Mouse (Mus musculus) hindbrain, embryonic 12.5 days (tissue): ENCODE measurements around the gene Sox14. TPM values are rescaled to one million over a fixed set of nuclear protein-coding genes. Genes with fewer than 3 reads are reported as not detected.

Experiments used
- ATAC-seq: fragments of 200-750 bp; cut with Nextera tagmentation; 2 replicates; pipeline ENCODE4 v1.8.0; 2017; ENCODE audit warnings: moderate TSS enrichment; ENCODE audit not compliant: low FRiP score
- H3K27ac ChIP-seq: fragments of 300-500 bp; sonication (generic); 2 replicates; pipeline ENCODE4 v1.5.1; 2016; ENCODE audit warnings: mild to moderate bottlenecking
- H3K27me3 ChIP-seq: fragments of 300-500 bp; sonication (generic); 2 replicates; pipeline ENCODE4 v1.6.1; 2016; ENCODE audit warnings: mild to moderate bottlenecking
- H3K36me3 ChIP-seq: fragments of 300-500 bp; sonication (generic); 2 replicates; pipeline ENCODE4 v1.6.1; 2016; ENCODE audit warnings: mild to moderate bottlenecking
- H3K4me1 ChIP-seq: fragments of 300-500 bp; sonication (generic); 2 replicates; pipeline ENCODE4 v1.6.1; 2016
- H3K4me2 ChIP-seq: fragments of 300-500 bp; sonication (generic); replicated peaks from 2 replicates; pipeline ENCODE4 v1.6.1; 2016; ENCODE audit warnings: mild to moderate bottlenecking
- H3K4me3 ChIP-seq: fragments of 300-500 bp; sonication (generic); 2 replicates; pipeline ENCODE4 v1.5.1; 2016; ENCODE audit warnings: mild to moderate bottlenecking
- H3K9ac ChIP-seq: fragments of 300-500 bp; sonication (generic); 2 replicates; pipeline ENCODE4 v1.6.1; 2016; ENCODE audit warnings: mild to moderate bottlenecking, moderate library complexity
- H3K9me3 ChIP-seq: fragments of 300-500 bp; sonication (generic); replicated peaks from 2 replicates; pipeline ENCODE4 v1.6.1; 2016; ENCODE audit warnings: mild to moderate bottlenecking
- WGBS: fragments of 180-500 bp; shearing (Covaris S2); methylation state at CpG from one replicate; pipeline ENCODE4 v1.1.7; 2016; 5-methylcytosine and 5-hydroxymethylcytosine counted together
- polyA plus RNA-seq: library from polyadenylated mRNA; unstranded; fragments of >200 nt; fragmentation: Nextera tagmentation; extraction: Ambion mirVana; gene quantifications from 2 replicates; pipeline ENCODE4 v1.2.1, GENCODE M21; 2016

The Sox14 gene
- polyA plus RNA-seq: 15.4 and 18.3 TPM in 2 replicates

DNA sequence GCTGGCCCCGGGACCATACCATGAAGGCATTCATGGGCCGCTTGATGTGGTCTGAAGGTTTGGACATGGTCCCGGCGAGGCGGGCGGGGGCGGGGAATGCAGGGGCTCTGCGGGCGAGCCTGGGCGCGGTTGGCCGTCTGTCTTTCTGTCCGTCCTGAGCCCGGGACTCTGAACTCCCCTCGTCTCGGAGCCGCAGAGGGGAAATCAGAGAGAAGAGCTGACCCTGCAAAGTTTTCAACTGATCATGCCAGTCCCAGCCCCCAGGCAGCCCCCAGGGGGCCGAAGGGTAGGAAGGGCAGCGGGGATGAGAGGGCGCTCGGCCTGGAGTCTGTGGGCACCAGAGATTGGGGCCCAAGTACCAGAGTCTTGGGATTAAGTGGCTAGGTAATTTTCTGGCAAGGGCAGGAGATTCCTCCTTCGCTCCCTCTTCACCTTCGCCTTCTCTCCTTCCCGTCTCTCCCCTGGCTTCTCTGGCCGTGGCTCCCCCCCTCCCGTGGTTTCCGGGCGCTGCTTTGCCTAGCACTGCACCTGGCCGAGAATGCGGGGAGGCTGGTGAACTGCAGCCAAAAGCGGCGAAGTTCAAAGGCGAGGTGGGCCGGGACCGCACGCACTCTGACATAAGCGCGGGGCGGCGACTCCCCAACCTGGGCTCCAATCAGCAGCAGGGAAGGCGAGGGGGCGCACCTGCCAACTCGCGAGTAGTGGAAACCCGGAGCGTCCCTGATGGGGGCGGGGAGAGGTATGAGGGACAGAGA lies at the start of gene Sox14:
Gene Sox14 (minus strand): TSS at position 553 of the 755 bp plus-strand sequence.
- Histone ChIP-seq H3K4me3 (peak within 1 kb of the TSS; percentile 27), H3K27me3 (peaks cover 97% of the 10 kb centered on the region), H3K9ac (peak within 1 kb of the TSS; percentile 42), H3K9me3 (no peaks in the 10 kb centered on the region), H3K4me1 (peaks cover 31% of the 10 kb centered on the region), H3K27ac (0 out of 2 replicates have a peak within 1 kb of the TSS, but pooled peaks have one; percentile 40), H3K36me3 (no peaks in the 10 kb centered on the region), H3K4me2 (peak within 1 kb of the TSS; percentile 41)
- under 1% methylated on average over 47 of the region's 47 CpGs for WGBS
- ATAC-seq: peak; percentile 30; the same call in 1 of the 2 replicates

DNA sequence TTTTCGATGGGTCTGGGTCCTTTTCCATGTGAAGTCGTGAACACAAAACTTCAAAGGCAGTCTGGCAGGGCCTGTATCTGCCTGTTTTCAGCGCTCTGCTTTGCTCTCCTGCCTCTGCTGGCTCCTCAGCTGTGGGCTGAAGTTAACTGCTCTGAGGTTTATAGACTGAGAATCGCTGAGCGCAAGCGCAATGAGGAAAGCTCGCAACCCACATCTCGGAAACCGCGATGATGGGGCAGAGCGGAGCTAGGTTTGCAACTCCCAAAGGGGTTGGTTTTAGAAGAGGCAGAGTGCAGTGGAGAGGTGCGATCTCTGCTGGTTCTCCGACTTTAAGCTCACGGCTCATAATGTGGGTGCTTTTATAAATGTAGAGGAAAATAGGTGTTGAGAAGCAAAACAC lies 3.3 kb upstream of the Sox14 start:
- peaks cover 82% of the 10 kb centered on the region for H3K27me3 ChIP-seq
- 2% methylated on average over 14 of the region's 14 CpGs for WGBS
- H3K27ac ChIP-seq: no peak overlapping the region
- no peak overlapping the region for H3K4me2 ChIP-seq
- H3K4me3 ChIP-seq: no peak overlapping the region
- H3K36me3 ChIP-seq: no peaks in the 10 kb centered on the region
- H3K4me1 ChIP-seq: peaks cover 18% of the 10 kb centered on the region
- no peak overlapping the region for H3K9ac ChIP-seq
- ATAC-seq: no peak
- no peaks in the 10 kb centered on the region for H3K9me3 ChIP-seq

DNA sequence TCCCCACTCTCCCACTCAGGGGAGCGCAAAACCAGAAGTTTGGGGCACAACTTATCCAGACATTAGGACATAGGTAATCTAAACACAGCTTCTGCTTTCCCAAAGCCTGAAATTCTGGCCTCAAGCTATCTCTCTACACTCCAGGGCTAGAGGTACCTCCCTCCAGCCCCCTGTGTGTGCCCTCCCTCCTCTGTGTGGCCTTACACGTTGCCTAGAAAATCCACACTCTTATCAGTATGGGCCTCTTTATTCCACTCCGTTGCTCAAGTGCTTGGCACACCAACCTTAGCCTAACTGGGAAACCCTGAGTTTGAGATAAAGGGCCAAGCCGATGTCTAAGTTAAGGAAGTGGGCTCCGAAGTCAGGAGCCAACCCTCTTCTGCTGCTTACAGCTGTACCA lies 2.6 kb upstream of the Sox14 start:
- H3K36me3 ChIP-seq: no peaks in the 10 kb centered on the region
- no peak overlapping the region for H3K4me2 ChIP-seq
- H3K27me3 ChIP-seq: peaks cover 86% of the 10 kb centered on the region
- no peaks in the 10 kb centered on the region for H3K9me3 ChIP-seq
- H3K4me1 ChIP-seq: peaks cover 18% of the 10 kb centered on the region
- H3K4me3 ChIP-seq: no peak overlapping the region
- no peak for ATAC-seq
- H3K27ac ChIP-seq: no peak overlapping the region
- 14% methylated on average over 5 of the region's 5 CpGs for WGBS
- no peak overlapping the region for H3K9ac ChIP-seq

DNA sequence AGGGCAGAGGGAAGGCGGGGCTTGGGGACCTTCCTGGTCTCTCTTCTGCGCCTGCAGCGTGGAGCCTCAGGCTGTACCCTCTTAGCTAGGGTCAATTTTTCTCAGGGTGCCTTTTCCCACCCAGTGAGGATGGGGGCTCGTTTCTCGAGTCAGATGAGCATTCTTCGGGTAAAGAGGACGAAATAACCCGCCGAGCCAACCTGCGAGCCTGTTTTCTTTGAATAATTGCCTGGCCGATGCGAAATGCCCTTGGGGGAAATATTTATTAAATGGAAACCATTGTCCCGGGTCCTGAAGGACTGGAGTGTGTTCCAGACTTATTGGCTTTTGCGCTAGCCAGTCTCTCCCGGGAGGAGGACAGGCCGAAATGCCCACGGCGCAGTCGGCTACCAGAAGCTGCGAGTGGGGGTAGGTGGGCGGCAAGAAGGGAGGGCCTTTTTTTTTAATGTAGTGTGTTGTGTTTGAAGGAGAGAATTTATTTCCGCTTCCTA lies 1.1 kb upstream of the Sox14 start:
- Histone ChIP-seq H3K4me1 (peaks cover 22% of the 10 kb centered on the region), H3K9ac (no peak overlapping the region), H3K9me3 (no peaks in the 10 kb centered on the region), H3K4me2 (peak overlapping the region; percentile 41), H3K36me3 (no peaks in the 10 kb centered on the region), H3K4me3 (0 out of 2 replicates have a peak overlapping the region, but pooled peaks have one; percentile 0), H3K27me3 (peaks cover 98% of the 10 kb centered on the region), H3K27ac (no peak overlapping the region)
- no peak for ATAC-seq
- WGBS: 3% methylated on average over 22 of the region's 22 CpGs

DNA sequence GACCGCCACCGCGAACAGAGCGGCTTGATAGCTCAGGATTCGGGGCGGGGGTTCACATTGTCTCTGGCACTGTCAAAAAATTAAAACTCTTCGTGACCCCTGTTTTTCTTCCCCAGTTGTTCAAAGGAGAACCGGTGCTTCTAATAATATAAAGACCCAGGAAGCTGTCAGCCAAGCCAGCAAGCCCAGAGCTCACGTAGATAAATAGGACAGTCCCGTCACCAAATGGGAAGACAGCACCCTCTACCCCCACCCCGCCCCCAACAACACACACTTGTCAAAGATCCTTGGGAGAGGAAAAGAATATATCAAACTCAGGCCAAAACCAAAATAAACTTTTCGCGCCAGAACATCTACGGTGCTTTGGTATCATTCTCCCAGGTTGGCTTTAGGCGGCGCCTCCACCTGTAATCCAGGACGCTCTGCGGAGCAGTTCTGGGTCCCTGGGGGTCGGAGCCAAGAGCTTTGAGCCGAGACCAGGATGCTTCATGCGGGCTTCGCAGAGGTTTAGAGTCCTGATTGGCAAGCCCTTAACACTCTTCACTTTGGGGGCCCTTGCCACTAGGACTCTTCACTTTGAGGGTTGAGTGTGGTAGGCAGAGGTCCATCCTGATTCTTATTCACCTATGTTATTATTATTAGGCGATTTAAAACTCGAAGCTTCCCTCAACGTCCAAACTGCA lies 544 bp upstream of the Sox14 start:
- Histone ChIP-seq H3K4me3 (peak overlapping the region; percentile 27), H3K36me3 (no peaks in the 10 kb centered on the region), H3K27me3 (peaks cover 98% of the 10 kb centered on the region), H3K9me3 (no peaks in the 10 kb centered on the region), H3K9ac (no peak overlapping the region), H3K27ac (no peak overlapping the region), H3K4me1 (peaks cover 27% of the 10 kb centered on the region), H3K4me2 (peak overlapping the region; percentile 41)
- ATAC-seq: no peak
- WGBS: 1% methylated on average over 25 of the region's 25 CpGs

DNA sequence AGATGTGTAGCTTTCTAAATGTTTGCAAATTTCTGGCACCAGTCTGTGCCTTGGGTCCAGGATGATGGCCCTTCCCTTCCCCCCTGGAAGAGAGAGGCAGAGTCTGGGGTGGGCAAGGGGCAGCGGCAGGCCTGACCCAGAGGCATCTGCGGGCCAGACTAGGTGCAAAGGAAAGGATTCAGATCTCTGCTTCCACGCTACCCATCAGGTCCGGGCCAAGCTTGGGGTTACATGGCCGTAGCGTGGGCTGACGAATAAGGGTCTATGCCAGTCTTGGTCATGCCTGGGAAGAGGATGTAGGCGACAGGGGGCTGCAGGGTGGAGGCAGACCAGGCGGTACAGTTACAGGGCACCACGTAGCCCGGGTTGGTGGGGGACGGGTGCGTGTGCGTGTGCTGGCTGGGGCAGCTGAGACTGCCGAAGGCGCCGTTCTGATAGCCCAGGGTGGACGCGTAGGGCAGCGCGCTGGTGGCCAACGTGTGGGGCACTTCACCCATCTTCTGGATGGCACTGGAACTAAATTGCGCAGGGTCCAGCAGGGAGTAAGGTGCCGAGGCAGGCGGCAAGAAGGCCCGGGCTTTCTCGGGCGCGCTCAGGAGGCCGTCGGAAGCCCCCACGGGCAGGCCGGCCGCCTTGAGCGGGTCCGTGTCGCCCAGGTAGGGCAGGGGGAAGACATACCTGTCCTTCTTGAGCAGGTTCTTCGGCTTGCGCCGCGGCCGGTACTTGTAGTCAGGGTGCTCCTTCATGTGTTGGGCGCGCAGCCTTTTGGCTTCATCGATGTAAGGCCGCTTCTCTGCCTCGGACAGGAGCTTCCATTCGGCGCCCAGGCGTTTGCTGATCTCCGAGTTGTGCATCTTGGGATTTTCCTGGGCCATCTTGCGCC lies 994 bp downstream of the Sox14 start:
- Histone ChIP-seq H3K27me3 (peaks cover 95% of the 10 kb centered on the region), H3K4me2 (peak overlapping the region; percentile 41), H3K4me3 (peak overlapping the region; percentile 27), H3K9ac (peak overlapping the region; percentile 42), H3K9me3 (no peaks in the 10 kb centered on the region), H3K27ac (0 out of 2 replicates have a peak overlapping the region, but pooled peaks have one; percentile 40), H3K4me1 (peaks cover 35% of the 10 kb centered on the region), H3K36me3 (no peaks in the 10 kb centered on the region)
- WGBS: under 1% methylated on average over 52 of the region's 52 CpGs
- ATAC-seq: no peak

DNA sequence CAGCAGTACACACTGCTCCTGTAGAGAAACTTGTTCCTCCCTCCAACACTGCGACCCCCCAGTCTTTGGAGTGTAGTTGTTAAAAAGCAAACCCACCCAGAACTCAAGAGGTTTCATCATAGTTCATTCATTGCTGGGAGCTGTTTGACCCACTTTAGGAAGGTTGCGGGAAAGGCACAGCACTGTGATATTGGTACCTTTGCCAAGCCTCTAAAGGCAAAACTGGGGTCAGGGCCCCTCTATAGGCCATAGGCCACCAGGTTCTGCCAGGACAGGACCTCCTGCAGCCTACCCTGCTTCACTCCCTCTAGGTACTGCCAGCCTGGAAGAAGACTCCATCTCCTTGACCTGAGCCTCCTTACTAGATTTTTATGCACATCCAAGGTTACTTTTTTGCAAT lies 2.2 kb downstream of the Sox14 start:
- H3K9me3 ChIP-seq: no peaks in the 10 kb centered on the region
- 0 out of 2 replicates have a peak overlapping the region, but pooled peaks have one; percentile 8 for H3K4me2 ChIP-seq
- H3K27me3 ChIP-seq: peaks cover 96% of the 10 kb centered on the region
- ATAC-seq: no peak
- H3K9ac ChIP-seq: no peak overlapping the region
- H3K36me3 ChIP-seq: no peaks in the 10 kb centered on the region
- H3K4me3 ChIP-seq: peak overlapping the region; percentile 10; the same call in 1 of the 2 replicates
- peaks cover 42% of the 10 kb centered on the region for H3K4me1 ChIP-seq
- 3% methylated on average over 2 of the region's 2 CpGs for WGBS
- 0 out of 2 replicates have a peak overlapping the region, but pooled peaks have one; percentile 23 for H3K27ac ChIP-seq

DNA sequence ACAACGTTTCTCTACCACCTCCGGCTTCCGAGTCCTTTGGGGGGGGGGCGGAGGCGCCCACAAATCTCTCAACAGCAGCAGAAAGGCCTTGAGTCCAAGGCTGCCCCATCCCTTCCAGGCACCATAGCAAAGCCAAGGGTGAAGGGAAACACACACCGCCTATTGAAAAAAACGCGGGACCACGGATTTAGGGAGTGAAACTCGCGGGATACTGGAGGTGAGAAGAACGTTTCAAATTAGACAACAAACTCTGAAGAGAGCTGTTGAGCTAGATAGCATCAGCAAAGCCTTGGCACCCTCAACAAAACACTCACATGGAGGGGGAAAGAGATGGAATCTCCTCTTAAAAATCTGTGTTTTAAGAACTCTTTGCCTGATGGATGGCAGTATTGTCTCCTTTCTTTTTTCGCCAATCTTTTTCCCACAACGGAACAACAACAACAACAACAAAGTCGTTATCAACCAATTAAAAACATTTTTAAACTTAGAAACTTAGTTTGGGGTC lies 2.8 kb downstream of the Sox14 start:
- H3K9me3 ChIP-seq: no peaks in the 10 kb centered on the region
- no peak overlapping the region for H3K9ac ChIP-seq
- 0 out of 2 replicates have a peak overlapping the region, but pooled peaks have one; percentile 23 for H3K27ac ChIP-seq
- H3K27me3 ChIP-seq: peaks cover 94% of the 10 kb centered on the region
- no peak overlapping the region for H3K4me2 ChIP-seq
- ATAC-seq: 0 out of 2 replicates have a peak, but pooled peaks have one; percentile 1
- no peak overlapping the region for H3K4me3 ChIP-seq
- under 1% methylated on average over 15 of the region's 15 CpGs for WGBS
- no peaks in the 10 kb centered on the region for H3K36me3 ChIP-seq
- peaks cover 46% of the 10 kb centered on the region for H3K4me1 ChIP-seq

DNA sequence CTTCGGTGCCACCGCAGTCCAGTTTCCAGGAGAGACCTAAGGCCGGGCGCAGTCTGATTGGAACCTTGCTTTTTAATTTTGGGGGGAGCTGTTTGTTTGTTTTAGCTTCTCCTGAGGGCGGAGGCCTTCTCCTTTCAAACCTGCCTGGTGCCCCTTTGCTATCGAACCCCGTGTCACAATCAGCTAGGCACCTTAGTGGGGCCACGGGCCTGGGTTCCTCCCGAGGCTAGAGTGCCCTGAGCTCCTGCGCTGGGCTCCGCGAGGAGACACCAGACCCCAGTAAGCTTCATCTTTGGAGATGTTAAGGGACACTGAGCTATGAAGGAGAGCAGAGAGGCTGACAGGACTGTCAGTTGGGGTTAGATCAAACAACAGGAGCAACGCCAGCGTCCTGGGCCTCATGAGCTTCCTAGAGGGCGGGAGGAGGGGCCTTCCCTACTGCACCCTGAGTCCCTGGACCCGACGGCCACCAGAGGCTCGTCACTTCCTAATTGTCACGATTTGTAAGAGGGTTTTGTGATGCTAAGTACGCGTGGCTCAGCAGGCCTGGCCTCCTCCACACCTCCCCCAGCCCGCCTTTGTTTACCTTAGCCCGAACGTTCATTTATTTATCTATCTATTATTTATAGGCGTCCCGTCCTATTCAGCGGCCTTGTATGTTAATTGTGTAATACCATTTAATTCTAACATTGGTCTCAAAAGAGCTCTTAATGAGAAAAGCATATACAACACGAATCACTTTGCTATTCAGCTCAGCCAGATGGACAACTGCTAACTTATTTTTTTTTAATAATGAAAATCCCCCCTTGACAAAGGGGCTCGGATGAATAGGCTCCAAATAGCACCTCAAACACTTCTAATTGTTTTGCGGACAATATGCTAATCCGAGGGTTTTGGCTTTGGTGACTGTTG lies 3.5 kb downstream of the Sox14 start:
- Histone ChIP-seq H3K9me3 (no peaks in the 10 kb centered on the region), H3K27ac (peak overlapping the region; percentile 68), H3K4me2 (peak overlapping the region; percentile 44), H3K27me3 (peaks cover 94% of the 10 kb centered on the region), H3K4me3 (peak overlapping the region; percentile 26), H3K4me1 (peaks cover 46% of the 10 kb centered on the region), H3K36me3 (no peaks in the 10 kb centered on the region), H3K9ac (peak overlapping the region; percentile 23; the same call in 1 of the 2 replicates)
- 1% methylated on average over 31 of the region's 31 CpGs for WGBS
- ATAC-seq: peak; percentile 45

DNA sequence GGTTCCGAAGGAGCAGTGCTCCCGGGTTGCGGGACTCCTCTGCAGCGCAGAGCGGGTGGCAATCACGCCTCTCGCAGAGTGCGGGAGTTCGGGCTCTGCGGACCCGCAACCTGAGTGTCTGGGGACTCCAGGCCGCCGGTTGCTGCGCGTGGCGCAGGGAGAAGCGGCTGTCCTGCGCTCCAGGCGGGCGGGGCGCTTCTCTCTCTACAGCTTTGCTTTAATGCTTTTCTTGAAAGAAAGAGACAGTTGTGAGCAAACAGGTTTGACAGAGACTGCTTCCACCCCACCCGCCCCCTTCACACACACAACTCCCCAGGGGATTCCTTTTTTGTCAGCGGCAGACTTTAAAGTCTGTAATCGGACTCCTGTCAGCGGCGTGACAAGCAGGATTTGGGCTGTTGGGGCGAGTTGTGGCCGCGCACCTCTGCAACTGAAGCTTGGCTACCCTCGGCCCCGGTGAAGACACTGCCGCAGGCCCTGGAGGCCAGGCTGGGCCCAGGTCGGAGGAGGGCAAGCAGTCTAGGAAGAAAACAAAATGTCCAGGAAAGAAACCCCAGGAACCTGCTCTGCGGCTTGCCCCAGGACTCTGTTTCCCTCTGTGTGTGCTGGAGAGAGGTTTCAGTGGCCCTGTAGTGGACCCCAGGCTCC lies 4.3 kb downstream of the Sox14 start:
- WGBS: under 1% methylated on average over 34 of the region's 34 CpGs

More for the DNA sequence above, 4.3 kb downstream of the Sox14 start:
- no peak for ATAC-seq
- H3K36me3 ChIP-seq: no peaks in the 10 kb centered on the region
- H3K9me3 ChIP-seq: no peaks in the 10 kb centered on the region
- peak overlapping the region; percentile 68 for H3K27ac ChIP-seq
- peak overlapping the region; percentile 44 for H3K4me2 ChIP-seq
- peak overlapping the region; percentile 43; the same call in 1 of the 2 replicates for H3K9ac ChIP-seq
- H3K4me3 ChIP-seq: peak overlapping the region; percentile 26
- peaks cover 39% of the 10 kb centered on the region for H3K4me1 ChIP-seq
- peaks cover 94% of the 10 kb centered on the region for H3K27me3 ChIP-seq
